Mouse (Mus musculus): ENCODE measurements around the gene Olfr749.
A peak's percentile ranks its signal among the peaks of the same experiment; 100 is the strongest.
"Not testable (repeated sequence)": the region's sequence is repeated elsewhere in the genome, so short reads cannot be mapped to it uniquely, and the experiment has no call there.

Gene Olfr749

DNA sequence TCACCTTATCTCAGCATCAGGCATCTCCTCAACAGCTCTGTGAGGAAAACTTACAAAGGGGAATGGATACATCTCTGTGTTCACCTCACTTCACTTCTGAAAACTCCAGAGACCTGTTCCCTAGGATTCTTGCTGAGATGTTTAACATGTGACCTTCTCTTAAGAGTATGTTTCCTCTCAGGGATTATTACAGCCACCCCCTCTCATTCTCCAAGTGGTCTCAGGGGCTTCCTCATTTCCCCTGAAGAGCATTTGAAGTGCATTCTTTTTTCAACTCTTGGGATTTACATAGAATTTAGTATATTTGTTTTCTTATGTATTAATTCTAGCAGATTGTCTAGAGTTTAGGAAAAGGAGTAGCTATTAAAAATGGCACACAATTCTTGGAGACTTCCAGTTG is at the start of gene Olfr749:
Gene Olfr749, minus strand, starts transcription at position 101 of the 400 bp plus-strand sequence.
- no peak for DNase-seq (ENCODE audit: low read depth in 2 of 2, low spot score in 2 of 2)

DNA sequence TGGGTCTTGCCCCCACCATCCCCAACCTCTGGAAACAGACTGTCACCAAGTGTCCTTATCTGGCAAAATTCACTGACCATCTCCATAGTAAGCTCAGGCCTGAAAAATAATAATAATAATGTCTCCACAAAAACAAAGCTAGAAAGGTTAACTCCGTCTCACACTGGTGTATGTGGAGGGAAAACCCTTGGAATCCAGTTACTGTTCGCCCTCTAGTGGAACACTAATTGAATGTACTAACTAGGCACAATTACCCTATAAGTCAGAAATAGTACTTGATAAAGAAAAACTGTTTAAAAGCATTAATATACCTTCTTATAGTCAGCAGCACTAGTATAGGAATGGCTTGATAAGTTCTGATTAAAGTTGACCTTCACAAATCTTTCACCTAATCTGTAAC is 43.3 kb upstream of the Olfr749 start:
- no peak for DNase-seq (ENCODE audit: low read depth in 2 of 2, low spot score in 2 of 2)

DNA sequence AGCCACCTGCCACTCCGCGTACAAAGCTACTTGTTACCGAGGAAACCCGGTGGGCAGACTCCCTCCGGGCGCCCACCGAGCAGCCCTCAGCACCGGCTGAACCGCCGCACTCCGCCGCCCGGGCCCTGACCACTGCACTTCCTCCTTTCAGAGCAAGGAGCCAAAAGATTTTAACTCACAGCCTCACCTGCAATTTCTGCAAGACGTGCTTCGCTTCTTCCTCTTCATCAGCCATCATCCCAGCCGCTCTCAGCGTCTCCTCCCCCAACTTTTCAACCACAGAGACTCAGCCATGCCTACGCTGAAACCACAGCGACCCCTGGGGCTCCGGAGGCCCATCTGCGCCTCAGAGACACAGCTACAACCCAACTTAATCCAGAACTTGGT is 40.4 kb upstream of the Olfr749 start, which contains the start of gene Ttc5:
Gene Ttc5, minus strand, starts transcription at position 269 of the 387 bp plus-strand sequence.
- peak; percentile 93 to 98 for DNase-seq (ENCODE audit: low read depth in 2 of 2, low spot score in 2 of 2)

DNA sequence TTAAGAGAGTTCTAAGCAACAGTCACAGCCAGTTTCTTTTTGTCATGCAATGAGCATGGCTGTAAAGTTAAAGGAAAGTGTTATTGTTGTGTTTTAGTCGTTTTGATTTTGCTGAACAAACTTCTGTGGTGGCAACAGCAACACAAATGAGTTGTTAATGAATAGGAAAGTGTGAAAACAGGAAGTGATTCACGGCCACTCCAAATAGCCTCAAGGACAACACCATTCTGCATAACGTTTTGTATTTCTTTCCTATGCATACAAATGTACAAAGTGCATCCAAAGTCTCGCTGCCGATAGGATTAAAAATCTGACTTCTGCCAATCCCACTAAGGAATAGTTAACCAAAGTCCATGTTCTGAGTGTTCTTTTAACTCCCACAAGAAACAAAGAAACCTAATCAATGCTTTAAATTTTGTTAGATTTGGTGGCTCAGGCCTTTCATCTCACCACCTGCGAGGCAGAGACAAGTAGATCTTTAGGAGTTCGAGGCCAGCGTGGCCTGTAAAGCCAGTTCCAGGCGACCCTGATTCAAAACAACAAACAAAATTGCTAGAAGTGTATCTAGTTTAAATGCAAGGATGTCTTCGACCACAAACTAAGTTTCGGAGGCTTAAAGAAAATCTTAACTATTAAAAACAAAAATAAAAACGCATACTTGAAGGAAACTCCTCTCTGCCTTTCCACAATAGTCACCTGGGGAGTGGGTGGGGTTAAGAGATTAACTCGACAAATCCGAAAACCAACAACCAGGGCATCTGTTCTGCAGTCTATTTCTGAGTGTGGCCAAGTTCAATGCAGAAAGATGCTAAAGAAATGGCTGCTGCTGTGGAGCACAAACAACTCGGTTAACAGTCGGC is 39.7 kb upstream of the Olfr749 start:
- no peak for DNase-seq (ENCODE audit: low read depth in 2 of 2, low spot score in 2 of 2)

DNA sequence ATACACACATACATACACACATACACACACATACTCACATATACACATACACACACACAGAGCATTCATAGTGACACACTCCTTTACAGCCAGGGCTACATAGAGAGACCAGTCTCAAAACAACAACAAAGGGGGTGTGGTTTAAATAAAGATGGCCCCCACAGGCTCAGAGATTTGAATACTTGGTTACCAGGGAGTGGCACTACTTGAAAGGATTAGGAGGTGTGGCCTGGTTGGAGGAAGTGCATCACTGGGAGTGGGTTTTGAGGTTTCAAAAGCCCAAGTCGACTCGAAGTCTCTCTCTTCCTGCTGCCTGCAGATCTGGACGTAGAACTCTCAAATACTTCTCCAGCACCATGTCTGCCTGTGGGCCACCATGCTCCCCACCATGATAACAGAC is 37.3 kb upstream of the Olfr749 start:
- no peak for DNase-seq (ENCODE audit: low read depth in 2 of 2, low spot score in 2 of 2)

DNA sequence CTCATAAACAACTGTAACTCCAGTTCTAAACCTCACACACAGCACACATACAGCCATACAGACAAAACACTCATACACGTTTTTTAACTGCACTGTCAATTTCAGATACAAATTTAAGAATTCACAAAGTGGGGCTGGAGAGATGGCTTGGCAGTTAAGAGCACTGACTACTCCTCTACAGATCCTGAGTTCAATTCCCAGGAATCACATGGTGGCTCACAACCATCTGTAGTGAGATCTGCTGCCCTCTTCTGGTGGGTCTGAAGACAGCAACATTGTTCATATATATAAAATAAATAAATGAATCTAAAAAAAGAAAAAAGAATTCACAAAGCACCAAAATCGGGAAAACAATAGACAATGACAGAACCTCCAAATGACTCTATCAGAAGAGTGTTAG is 26.4 kb upstream of the Olfr749 start:
- no peak for DNase-seq (ENCODE audit: low read depth in 2 of 2, low spot score in 2 of 2)

DNA sequence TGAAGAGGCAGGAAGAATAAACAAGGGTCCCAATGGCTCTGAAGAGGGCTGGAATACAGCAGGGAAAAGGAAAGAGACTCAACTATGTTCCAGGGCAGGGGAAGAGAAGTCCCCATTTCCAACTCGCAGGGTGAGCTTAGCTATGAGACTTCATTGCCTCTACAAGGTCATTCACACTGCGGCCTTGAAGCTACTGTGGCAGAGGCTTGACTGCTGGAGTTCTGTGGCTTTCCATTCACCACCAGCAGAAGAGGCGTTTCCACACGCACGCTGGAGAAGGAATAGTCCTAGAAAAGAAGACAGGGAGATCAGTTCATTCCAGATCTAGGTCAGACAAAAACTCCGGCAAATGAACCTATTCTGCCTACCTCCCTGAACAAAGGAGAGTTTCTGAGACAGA is 20.8 kb upstream of the Olfr749 start:
- DNase-seq (ENCODE audit: low read depth in 2 of 2, low spot score in 2 of 2): no peak

DNA sequence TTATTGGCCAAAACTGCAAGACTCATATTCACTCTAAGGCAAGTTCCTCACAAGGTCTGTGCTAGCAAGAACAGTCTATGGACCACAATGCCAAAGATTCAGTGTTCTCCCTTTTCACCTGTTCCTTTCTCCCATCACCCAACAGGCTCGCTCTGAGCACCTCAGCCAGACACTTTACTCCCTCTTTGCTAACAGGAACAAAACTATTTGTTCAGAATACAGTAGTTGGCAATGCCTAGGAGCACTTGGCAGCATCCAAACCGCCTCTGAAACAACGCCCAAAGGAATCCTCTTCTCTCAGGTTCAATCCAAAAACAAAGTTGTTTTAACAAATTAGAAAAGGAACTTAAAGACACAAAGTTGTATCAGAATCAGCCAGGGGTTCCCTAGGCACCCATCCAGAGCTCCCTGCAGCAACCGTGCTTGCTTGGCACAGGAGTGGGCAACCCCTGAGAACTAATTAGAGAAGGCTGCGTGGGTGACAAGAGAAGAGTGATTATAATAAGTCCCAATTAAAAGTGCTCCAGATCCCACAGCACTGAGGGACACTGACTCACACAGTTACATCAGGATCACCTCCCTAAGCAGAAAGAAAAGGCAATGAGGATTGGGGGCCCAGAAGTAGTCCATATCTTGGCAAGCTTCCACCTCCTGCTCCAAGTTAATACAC is 13.7 kb upstream of the Olfr749 start:
- DNase-seq (ENCODE audit: low read depth in 2 of 2, low spot score in 2 of 2): no peak

DNA sequence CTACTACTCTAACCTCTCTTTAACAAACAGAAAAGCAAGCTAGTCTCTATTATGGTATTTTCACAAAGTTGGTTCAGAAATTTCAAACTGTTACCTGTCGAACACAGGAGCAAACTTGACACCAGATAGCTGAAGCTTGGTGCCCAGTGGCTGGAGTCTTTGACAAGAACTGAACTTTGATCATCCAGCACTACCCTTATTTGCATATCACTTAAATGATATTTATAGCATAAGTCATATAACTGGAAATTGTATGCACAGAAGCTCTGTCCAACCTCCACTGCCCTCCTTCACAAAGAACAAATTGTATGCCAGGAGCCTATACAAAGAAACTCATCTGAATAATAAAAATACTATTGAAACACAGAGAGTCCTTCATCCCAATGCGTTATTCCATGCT is 3.3 kb downstream of the Olfr749 start:
- DNase-seq (ENCODE audit: low read depth in 2 of 2, low spot score in 2 of 2): no peak

DNA sequence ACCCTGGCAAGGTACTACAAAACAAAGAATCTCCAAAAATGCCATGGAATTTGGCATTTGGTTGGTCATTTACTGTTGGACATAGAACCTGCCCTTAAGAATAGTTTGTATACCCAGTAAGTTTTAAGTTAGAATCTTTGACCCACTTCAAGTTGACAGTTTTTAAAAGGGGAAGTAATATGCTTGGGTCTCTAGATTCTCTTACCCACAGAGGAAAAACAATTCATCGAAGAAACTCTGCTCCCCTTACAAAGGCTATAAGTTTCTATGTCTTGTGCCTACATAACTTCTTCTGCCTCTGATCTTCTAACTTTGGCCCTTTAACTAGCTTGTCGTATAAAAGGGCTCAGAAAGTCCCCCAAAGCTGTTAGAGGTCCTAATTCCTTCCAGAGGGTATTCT is 4.6 kb downstream of the Olfr749 start:
- no peak for DNase-seq (ENCODE audit: low read depth in 2 of 2, low spot score in 2 of 2)

DNA sequence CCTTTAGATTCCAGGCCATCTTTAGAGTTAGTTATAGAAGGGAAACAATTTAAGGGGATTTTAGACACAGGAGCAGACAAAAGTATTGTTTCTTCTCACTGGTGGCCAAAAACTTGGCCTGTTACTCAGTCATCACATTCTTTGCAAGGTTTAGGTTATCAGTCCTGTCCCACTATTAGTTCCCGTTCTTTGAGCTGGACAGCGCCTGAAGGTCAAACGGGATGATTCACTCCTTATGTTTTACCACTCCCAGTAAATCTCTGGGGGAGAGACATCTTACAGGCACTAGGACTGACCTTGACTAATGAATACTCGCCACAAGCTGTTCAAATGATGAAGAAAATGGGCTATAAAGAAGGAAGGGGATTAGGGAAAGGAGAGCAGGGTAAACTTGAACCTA is 22.5 kb downstream of the Olfr749 start:
- not testable (repeated sequence) for DNase-seq (ENCODE audit: low read depth in 2 of 2, low spot score in 2 of 2)

DNA sequence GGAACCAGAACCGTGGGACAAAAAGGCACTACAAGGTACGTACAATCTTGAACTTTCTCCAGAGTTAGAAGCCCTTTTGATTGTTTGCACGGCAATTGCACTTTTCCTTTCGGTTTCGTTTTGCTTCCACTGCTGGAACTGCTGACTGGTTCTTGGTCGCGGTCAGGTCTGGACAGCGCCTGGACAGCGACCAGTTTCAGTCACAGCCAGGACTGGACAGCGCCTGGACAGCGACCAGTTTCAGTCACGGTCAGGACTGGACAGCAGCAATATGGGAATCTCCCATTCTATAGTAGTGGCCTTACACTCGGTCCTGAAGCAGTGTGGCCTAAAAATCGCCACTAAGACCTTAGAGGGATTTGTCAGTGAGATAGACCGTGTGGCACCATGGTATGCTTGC is 25.0 kb downstream of the Olfr749 start:
- DNase-seq (ENCODE audit: low read depth in 2 of 2, low spot score in 2 of 2): not testable (repeated sequence)

DNA sequence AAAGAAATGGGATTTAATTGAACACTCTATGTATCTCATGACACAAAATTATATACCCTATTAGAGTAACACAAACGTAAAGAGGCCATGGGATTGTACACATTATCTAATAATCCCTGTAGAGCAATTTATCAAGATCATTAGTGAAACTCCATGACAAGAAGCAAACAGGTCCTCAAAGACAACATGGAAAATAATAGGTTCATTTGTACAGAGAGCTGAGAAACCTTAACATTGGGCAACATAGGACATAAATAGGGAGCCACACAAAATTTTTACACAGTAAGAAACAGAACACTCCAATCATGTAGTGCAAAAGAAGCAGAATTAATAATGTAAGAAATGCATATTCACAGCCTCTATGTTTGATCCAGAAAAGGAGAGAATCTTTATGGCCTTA is 37.8 kb downstream of the Olfr749 start, which contains the start of gene Olfr748:
Gene Olfr748, plus strand, starts transcription at position 301 of the 400 bp plus-strand sequence.
- DNase-seq (ENCODE audit: low read depth in 2 of 2, low spot score in 2 of 2): no peak

DNA sequence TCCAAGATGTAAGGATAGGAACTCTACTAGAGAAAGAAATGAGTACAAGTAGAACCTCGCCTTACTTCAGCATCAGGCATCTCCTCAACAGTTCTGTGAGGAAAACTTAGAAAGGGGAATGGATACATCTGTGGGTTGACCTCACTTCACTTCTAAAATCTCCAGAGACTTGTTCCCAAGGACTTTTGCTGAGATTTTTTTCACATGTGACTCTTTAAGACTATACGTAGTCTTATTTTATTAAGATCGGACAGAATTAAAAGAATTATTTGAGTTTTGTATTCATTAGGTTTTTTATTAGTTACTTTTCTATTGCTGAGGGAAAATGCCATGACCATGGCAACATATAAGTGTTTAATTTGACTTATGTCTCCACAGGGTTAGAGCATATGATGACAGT is 51.8 kb downstream of the Olfr749 start, which contains the start of gene Olfr747:
Gene Olfr747, minus strand, starts transcription at position 101 of the 400 bp plus-strand sequence.
- no peak for DNase-seq (ENCODE audit: low read depth in 2 of 2, low spot score in 2 of 2)

Measured in CD8-positive naive resting alpha-beta T cell, adult 2 months (primary cell).